Comparison of ENCODE assay signal across 7 mouse cellular contexts in genomic region chr11:55240556-55240955, GRCm38 (mm10). TPM values are rescaled to one million over a fixed set of nuclear protein-coding genes. Genes with fewer than 3 reads are reported as not detected.
DNase-seq lines count a peak whose midpoint lies in the region; ATAC-seq and TF ChIP-seq lines count a peak whose summit lies in the region.

No protein-coding gene starts in this region.

- H3K4me2 ChIP-seq in heart, postnatal 0 days (ENCODE audit: low read depth, low read length) = no peak overlapping the region

- no peaks in the 10 kb centered on the region for H3K9me3 ChIP-seq in heart, postnatal 0 days (replicated peaks; ENCODE audit: control insufficient read depth, low read length)

- H3K27ac ChIP-seq in heart, postnatal 0 days (ENCODE audit: low read depth) = no peak overlapping the region

- peak; percentile 96 for ATAC-seq in common myeloid progenitor, adult 5-6 weeks (replicated peaks; ENCODE audit: low read depth, poor library complexity, severe bottlenecking)
- ATAC-seq in heart, postnatal 0 days (ENCODE audit: insufficient read depth, low read depth) = 0 out of 2 replicates have a peak, but pooled peaks have one; percentile 58

- H3K9ac ChIP-seq in heart, postnatal 0 days (replicated peaks; ENCODE audit: low read depth, low read length) = no peak overlapping the region

- no peaks in the 10 kb centered on the region for H3K27me3 ChIP-seq in heart, postnatal 0 days (ENCODE audit: control insufficient read depth, insufficient read depth, low read length)

- peak; percentile 76 for TF ChIP-seq CTCF in heart, postnatal 0 days (IDR thresholded peaks at IDR 0.05; ENCODE audit: low read depth)

- WGBS in heart, postnatal 0 days = 56% methylated on average over 7 of the region's 7 CpGs

- DNase-seq in ES-CJ7 (ENCODE audit: low read depth, low spot score) (peak; percentile 49), adipocyte (ENCODE audit: low spot score) (peak; percentile 78)
- DNase-seq in heart, postnatal 0 days (ENCODE audit: low spot score) = peak; percentile 72
- peak; percentile 76 to 85 for DNase-seq in layer of hippocampus, adult 8-10 months (ENCODE audit: low spot score in 2 of 2)
- DNase-seq in lung, postnatal 10 days = peak; percentile 86
- DNase-seq in right cerebral cortex, postnatal 4 days = peak; percentile 26

- no peak overlapping the region for H3K4me3 ChIP-seq in heart, postnatal 0 days (ENCODE audit: low read depth, low read length)

- no peak for TF ChIP-seq EP300 in heart, postnatal 0 days (IDR thresholded peaks at IDR 0.05; ENCODE audit: low read depth)

- no peaks in the 10 kb centered on the region for H3K4me1 ChIP-seq in heart, postnatal 0 days (ENCODE audit: control insufficient read depth, insufficient read depth)

- H3K36me3 ChIP-seq in heart, postnatal 0 days (replicated peaks; ENCODE audit: control insufficient read depth, insufficient read depth, low read length) = no peaks in the 10 kb centered on the region

RNA-seq across cellular contexts. Expression of gene Slc36a1, which starts 36.4 kb away (rescaled TPM):
- total RNA-seq in common myeloid progenitor, adult 5-6 weeks (2017) = 5.6 and 6.1 TPM in 2 replicates
- 6.9 and 7.8 TPM in 2 replicates for total RNA-seq in heart, postnatal 0 days (2014; rRNA removed; ENCODE audit: low replicate concordance)
- polyA plus RNA-seq in heart, postnatal 0 days (2015; fragmentation: Nextera tagmentation; extraction: Ambion mirVana) = 0.71 and 1.00 TPM in 2 replicates
- 10 to 100 TPM; 48.4 to 60.7 (median 57.1) TPM for total RNA-seq in layer of hippocampus, adult 8-10 months (2022)

RNA-seq across cellular contexts. Expression of gene Slc36a2, which starts 55.7 kb away (rescaled TPM):
- total RNA-seq in common myeloid progenitor, adult 5-6 weeks (2017) = 0.14 TPM in 1 of 2 replicates, not detected in the other
- 2.5 and 10.2 TPM in 2 replicates for total RNA-seq in heart, postnatal 0 days (2014; rRNA removed; ENCODE audit: low replicate concordance)
- polyA plus RNA-seq in heart, postnatal 0 days (2015; fragmentation: Nextera tagmentation; extraction: Ambion mirVana) = 6.6 and 7.0 TPM in 2 replicates
- under 1 TPM in 3 of 4 experiments, not detected in 1; 0.24 to 0.39 (median 0.29) TPM for total RNA-seq in layer of hippocampus, adult 8-10 months (2022)

Comparison
In these comparisons a context has a peak if more than half of its experiments do, and no peak if none do; other contexts are left out.
1. DNase-seq: peak in every context shown above with its lines; median percentile 86 in lung, postnatal 10 days; 80 in layer of hippocampus, adult 8-10 months; 78 in adipocyte; 72 in heart, postnatal 0 days; 49 in ES-CJ7; 26 in right cerebral cortex, postnatal 4 days.